Mouse (Mus musculus) embryonic facial prominence, embryonic 14.5 days (tissue): ENCODE data around the gene Fmc1. TPM values are rescaled to one million over a fixed set of nuclear protein-coding genes. Genes with fewer than 3 reads are reported as not detected.
"Not testable (repeated sequence)": the region's sequence is repeated elsewhere in the genome, so short reads cannot be mapped to it uniquely, and the experiment has no call there.

Experiments used
- ATAC-seq: fragments of 200-750 bp; cut with Nextera tagmentation; 2 replicates; pipeline ENCODE4 v1.8.0; 2017; ENCODE audit warnings: low read depth, moderate number of reproducible peaks, moderate TSS enrichment
- DNase-seq: peaks from one replicate; pipeline ENCODE4 v3.0.0-alpha.2; 2015; ENCODE audit warnings: low spot score
- H3K27ac ChIP-seq: fragments of 300-500 bp; sonication (generic); replicated peaks from 2 replicates; pipeline ENCODE4 v1.5.1; 2014; ENCODE audit warnings: low read depth, mild to moderate bottlenecking, low read length, moderate library complexity
- H3K27me3 ChIP-seq: fragments of 300-500 bp; sonication (generic); replicated peaks from 2 replicates; pipeline ENCODE4 v1.6.1; 2014; ENCODE audit warnings: low read length; ENCODE audit not compliant: control insufficient read depth, insufficient read depth
- H3K36me3 ChIP-seq: fragments of 300-500 bp; sonication (generic); 2 replicates; pipeline ENCODE4 v1.6.1; 2014; ENCODE audit warnings: low read length, mixed read lengths; ENCODE audit not compliant: control insufficient read depth, insufficient read depth
- H3K4me1 ChIP-seq: fragments of 300-500 bp; sonication (generic); 2 replicates; pipeline ENCODE4 v1.6.1; 2014; ENCODE audit warnings: antibody characterized with exemption, low read length; ENCODE audit not compliant: control insufficient read depth, insufficient read depth
- H3K4me2 ChIP-seq: fragments of 300-500 bp; sonication (generic); 2 replicates; pipeline ENCODE4 v1.6.1; 2014; ENCODE audit warnings: low read depth, mild to moderate bottlenecking, low read length, moderate library complexity, mixed read lengths
- H3K4me3 ChIP-seq: fragments of 300-500 bp; sonication (generic); 2 replicates; pipeline ENCODE4 v1.5.1; 2014; ENCODE audit warnings: low read depth, mild to moderate bottlenecking, low read length
- H3K9ac ChIP-seq: fragments of 300-500 bp; sonication (generic); 2 replicates; pipeline ENCODE4 v1.6.1; 2014; ENCODE audit warnings: low read depth, mild to moderate bottlenecking, low read length, moderate library complexity, mixed read lengths
- H3K9me3 ChIP-seq: fragments of 300-500 bp; sonication (generic); 2 replicates; pipeline ENCODE4 v1.6.1; 2016; ENCODE audit warnings: low read length; ENCODE audit not compliant: control insufficient read depth
- WGBS: fragments of 180-500 bp; shearing (Covaris S2); extraction: QIAGEN DNeasy Blood & Tissue Kit; methylation state at CpG from one replicate; pipeline ENCODE4 v1.1.7; 2014; 5-methylcytosine and 5-hydroxymethylcytosine counted together
- polyA plus RNA-seq: library from polyadenylated mRNA; unstranded; fragments of >200 nt; fragmentation: Nextera tagmentation; extraction: Ambion mirVana; gene quantifications from 2 replicates; pipeline ENCODE4 v1.2.1, GENCODE M21; 2014

Fmc1 gene
- polyA plus RNA-seq, 1 experiment from 2014 or later, result 93.8 TPM

GRCm38 (mm10) chr6:38549840-38550239, 16.5 kb downstream of the Fmc1 start:
- H3K4me2 ChIP-seq, result peak overlapping the region; percentile 59
- H3K36me3 ChIP-seq, DNase-seq, ATAC-seq, H3K27ac ChIP-seq, H3K27me3 ChIP-seq, H3K4me1 ChIP-seq, H3K9me3 ChIP-seq: not testable (repeated sequence)
- peak overlapping the region; percentile 74; the same call in 1 of the 2 replicates for H3K4me3 ChIP-seq
- 83% methylated on average over 6 of the region's 6 CpGs for WGBS
- H3K9ac ChIP-seq, result peak overlapping the region; percentile 97; the same call in 1 of the 2 replicates

DNA sequence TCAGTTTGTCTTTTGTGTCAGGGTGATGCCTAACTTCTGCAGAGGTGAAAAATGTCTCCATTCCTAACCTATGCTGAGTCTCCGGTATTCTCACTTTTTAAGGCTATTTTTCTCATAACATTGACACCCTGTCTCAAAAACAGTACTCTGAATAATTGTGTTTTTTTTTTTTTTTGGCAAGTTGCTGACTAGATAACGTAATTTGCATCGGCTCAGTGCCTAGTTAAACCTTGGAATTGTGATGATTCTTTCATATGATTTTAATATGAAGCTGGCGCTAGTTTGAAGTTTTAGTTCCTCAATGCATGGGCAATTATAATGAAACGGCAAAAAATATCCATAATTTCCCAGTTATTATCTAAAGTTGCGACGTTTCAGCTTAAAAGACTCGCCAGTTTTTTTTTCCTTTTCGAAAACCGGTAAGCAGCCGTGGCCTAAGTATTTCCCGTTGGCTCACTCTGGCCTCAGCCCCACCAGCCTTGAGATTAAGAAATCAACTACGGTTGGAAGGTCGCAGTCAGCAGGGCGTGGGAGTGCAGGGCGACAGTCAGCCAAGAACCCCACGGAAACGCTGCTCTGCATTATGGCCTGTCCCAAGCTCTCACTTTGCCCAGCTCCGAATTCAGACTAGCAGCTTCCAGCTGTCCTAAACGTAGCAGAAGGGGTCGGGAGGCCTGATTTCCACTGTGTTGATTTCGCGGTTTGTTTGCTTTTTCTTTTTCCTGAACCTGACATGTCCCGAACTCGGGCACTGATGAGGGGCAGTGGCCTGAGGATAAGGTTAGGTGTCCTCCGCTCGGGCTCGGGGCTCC, 17.2 kb downstream of the Fmc1 start:
- H3K4me2 ChIP-seq, result peak overlapping the region; percentile 59
- H3K27me3 ChIP-seq, result no peaks in the 10 kb centered on the region
- peak; percentile 12 for ATAC-seq
- peak; percentile 75 for DNase-seq
- peak overlapping the region; percentile 100 for H3K27ac ChIP-seq
- peak overlapping the region; percentile 74 for H3K4me3 ChIP-seq
- H3K36me3 ChIP-seq, result no peaks in the 10 kb centered on the region; the same call in 1 of the 2 replicates
- peaks cover 8% of the 10 kb centered on the region; the same call in 1 of the 2 replicates for H3K4me1 ChIP-seq
- no peaks in the 10 kb centered on the region for H3K9me3 ChIP-seq
- WGBS, result 5% methylated on average over 28 of the region's 28 CpGs
- peak overlapping the region; percentile 97 for H3K9ac ChIP-seq

GRCm38 (mm10) chr6:38551062-38551988, 18.0 kb downstream of the Fmc1 start, which contains the start of gene Luc7l2:
Gene Luc7l2, plus strand, starts transcription at chr6:38551334.
- peak within 1 kb of the TSS; percentile 97 for H3K9ac ChIP-seq
- H3K36me3 ChIP-seq, result peaks cover 4% of the 10 kb centered on the region; the same call in 1 of the 2 replicates
- peak within 1 kb of the TSS; percentile 59 for H3K4me2 ChIP-seq
- no peaks in the 10 kb centered on the region for H3K9me3 ChIP-seq
- peak within 1 kb of the TSS; percentile 74 for H3K4me3 ChIP-seq
- ATAC-seq (peak; percentile 88), DNase-seq (peak; percentile 99)
- H3K4me1 ChIP-seq, result peaks cover 8% of the 10 kb centered on the region; the same call in 1 of the 2 replicates
- peak within 1 kb of the TSS; percentile 100 for H3K27ac ChIP-seq
- no peaks in the 10 kb centered on the region for H3K27me3 ChIP-seq
- WGBS, result under 1% methylated on average over 47 of the region's 98 CpGs

DNA sequence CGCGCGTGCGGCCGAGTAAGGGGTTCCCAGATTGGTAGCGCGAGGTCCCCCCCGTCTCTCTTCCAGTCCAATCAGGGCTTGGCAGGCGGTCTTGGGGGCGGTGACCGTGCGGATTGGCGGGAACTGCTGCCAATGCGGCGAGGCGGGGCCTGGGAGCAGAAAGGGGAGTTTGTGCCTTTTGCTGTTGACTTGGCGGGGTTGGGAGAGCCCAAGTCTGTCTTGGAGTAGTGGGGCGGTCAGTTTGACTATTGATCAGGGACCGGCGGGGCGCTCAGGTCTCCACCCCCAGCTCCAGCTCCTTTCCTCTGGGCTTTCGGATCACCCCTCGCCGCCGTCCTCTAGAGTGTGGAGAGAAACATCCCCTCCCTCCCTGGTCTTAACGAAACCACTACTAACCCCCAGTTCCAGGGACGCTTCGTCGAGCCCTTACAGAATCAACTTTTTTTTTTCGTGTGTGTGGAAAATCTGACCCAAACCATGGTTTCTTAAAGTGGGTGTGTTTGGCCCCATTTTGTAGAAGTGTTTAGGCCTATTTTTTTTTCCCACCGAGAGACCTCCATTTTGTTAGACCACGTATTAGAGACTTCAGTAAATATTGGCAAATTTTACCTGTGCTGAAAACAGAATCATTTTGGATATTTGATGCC, 18.8 kb downstream of the Fmc1 start:
- Histone ChIP-seq H3K9ac (peak overlapping the region; percentile 97), H3K27ac (peak overlapping the region; percentile 100), H3K4me2 (peak overlapping the region; percentile 54), H3K4me1 (peaks cover 8% of the 10 kb centered on the region; the same call in 1 of the 2 replicates), H3K4me3 (peak overlapping the region; percentile 74), H3K9me3 (no peaks in the 10 kb centered on the region), H3K36me3 (peaks cover 4% of the 10 kb centered on the region; the same call in 1 of the 2 replicates), H3K27me3 (no peaks in the 10 kb centered on the region)
- ATAC-seq, result peak; percentile 95
- WGBS, result under 1% methylated on average over 24 of the region's 32 CpGs
- DNase-seq, result peak; percentile 99

DNA sequence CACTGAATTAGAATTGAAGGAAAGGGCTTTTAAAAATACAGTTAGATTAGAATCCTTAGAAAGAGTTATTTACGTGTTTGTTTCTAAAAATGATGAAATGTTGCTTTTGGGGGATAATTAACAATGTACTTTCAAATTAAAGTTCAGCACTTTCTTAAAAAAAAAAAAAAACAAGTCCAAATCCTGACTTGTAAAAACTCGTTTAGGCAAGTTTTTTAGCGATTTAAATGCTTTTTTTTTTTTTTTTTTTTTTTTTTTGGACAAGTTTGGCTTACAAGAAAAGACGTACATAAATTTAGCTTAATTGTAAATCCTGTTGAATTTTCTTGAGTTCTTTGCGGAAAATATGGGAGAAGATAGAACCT, 19.3 kb downstream of the Fmc1 start:
- DNase-seq, result no peak
- no peaks in the 10 kb centered on the region for H3K9me3 ChIP-seq
- peak overlapping the region; percentile 100 for H3K27ac ChIP-seq
- H3K9ac ChIP-seq, result peak overlapping the region; percentile 97
- H3K4me3 ChIP-seq, result peak overlapping the region; percentile 74
- H3K36me3 ChIP-seq, result peaks cover 7% of the 10 kb centered on the region; the same call in 1 of the 2 replicates
- ATAC-seq, result no peak
- H3K4me1 ChIP-seq, result peaks cover 8% of the 10 kb centered on the region; the same call in 1 of the 2 replicates
- H3K27me3 ChIP-seq, result no peaks in the 10 kb centered on the region
- WGBS, result 16% methylated on average over 5 of the region's 5 CpGs
- H3K4me2 ChIP-seq, result peak overlapping the region; percentile 54

DNA sequence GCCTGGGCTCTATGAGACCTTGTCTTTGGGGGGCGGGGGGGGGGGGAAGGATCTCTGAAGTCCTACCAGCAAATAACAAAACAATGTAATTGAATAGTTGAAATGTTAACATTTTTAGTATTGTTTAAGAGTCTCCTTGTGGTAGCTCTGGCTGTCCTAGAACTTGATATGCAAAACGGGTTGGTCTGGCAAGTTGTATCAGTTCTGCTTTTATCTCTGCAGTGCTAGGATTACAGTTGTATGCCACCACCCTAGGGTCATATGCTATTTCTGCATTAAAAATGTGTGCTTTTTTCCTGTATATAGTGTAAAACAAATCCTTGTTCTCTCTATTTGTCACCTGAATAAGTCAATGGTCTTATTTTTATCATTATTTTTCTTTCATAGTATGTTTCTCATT, 42.8 kb downstream of the Fmc1 start:
- H3K27ac ChIP-seq, result no peak overlapping the region
- no peak for DNase-seq
- no peaks in the 10 kb centered on the region for H3K27me3 ChIP-seq
- 89% methylated on average over 2 of the region's 2 CpGs for WGBS
- no peaks in the 10 kb centered on the region for H3K4me1 ChIP-seq
- H3K9me3 ChIP-seq, result no peaks in the 10 kb centered on the region
- H3K4me2 ChIP-seq, result no peak overlapping the region
- H3K9ac ChIP-seq, result no peak overlapping the region
- peaks cover 77% of the 10 kb centered on the region for H3K36me3 ChIP-seq
- ATAC-seq, result no peak
- no peak overlapping the region for H3K4me3 ChIP-seq

DNA sequence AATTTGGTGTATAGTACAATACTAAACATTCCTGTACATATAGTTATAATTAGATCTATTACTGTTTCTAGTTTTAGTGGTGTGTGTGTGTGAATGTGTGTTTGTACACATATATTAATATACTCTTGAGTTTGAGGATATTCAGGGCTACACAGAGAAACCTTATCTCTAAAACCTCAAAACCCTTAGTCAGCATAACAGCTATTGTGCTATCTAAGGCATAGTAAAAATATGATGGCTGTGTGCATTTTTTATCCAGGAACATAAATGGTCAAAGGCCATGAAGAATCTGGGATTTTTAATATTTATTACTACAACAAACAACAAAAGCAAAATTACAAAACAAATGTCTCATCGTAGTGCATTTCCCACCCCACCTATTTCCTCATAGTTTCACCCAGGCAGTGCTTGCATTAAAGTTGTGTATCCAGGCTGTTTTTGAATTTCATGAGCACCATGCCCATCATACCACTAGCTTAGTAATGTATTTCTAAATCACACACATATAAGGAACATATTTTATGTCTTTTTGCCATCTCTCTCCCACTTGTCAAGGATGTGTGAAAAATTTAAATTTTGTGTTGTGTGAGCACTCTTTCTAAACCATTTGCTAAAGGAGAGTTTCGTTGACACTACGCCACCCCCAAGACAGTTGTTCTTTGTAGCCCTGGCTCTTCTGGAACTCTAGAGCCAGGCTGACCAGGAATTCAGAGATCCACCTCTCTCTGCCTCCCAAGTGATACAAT, 47.0 kb downstream of the Fmc1 start:
- no peaks in the 10 kb centered on the region for H3K9me3 ChIP-seq
- ATAC-seq (no peak), DNase-seq (no peak)
- no peak overlapping the region for H3K4me2 ChIP-seq
- no peak overlapping the region for H3K4me3 ChIP-seq
- no peak overlapping the region for H3K27ac ChIP-seq
- no peaks in the 10 kb centered on the region for H3K4me1 ChIP-seq
- no peaks in the 10 kb centered on the region for H3K27me3 ChIP-seq
- peaks cover 65% of the 10 kb centered on the region for H3K36me3 ChIP-seq
- no peak overlapping the region for H3K9ac ChIP-seq
- 95% methylated on average over 3 of the region's 3 CpGs for WGBS
